Mouse (Mus musculus) adrenal gland, adult 8-10 months (tissue): ENCODE results near the gene Pecam1. TPM values are rescaled to one million over a fixed set of nuclear protein-coding genes. Genes with fewer than 3 reads are reported as not detected.
A peak's percentile ranks its signal among the peaks of the same experiment; 100 is the strongest.
"Not testable (repeated sequence)": the region's sequence is repeated elsewhere in the genome, so short reads cannot be mapped to it uniquely, and the experiment has no call there.

Experiments used
- DNase-seq: peaks from one replicate; pipeline ENCODE4 v3.0.0; 2022
- microRNA-seq, 2 experiments: library from miRNA; unstranded; fragments of <30 nt; microRNA quantifications; one replicate each; pipeline ENCODE4 v1.2.0; 2022
- total RNA-seq, 4 experiments: library from RNA; stranded (reverse); gene quantifications; 2 replicates each; pipeline ENCODE4 v1.2.4; 2022

Pecam1 gene
- total RNA-seq, 4 experiments from 2014 or later = 59.0 to 91.0 (median 69.9) TPM

GRCm38 (mm10) chr11:106622056-106622455, 128.4 kb downstream of the Pecam1 start:
- DNase-seq = no peak

DNA sequence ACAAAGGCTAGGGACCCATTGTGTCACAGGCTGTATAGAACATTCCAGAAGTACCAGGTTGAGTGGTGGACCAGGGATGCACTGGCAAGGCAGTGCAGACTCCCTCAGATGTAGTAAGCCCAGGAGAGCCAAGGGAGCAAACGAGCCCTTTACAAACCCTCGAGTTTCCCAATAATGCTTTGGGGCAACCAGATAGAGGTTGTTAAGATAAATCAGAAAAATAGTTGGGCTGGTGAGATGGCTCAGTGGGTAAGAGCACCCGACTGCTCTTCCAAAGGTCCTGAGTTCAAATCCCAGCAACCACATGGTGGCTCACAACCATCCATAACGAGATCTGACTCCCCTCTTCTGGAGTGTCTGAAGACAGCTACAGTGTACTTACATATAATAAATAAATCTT, 131.7 kb downstream of the Pecam1 start:
- not testable (repeated sequence) for DNase-seq

DNA sequence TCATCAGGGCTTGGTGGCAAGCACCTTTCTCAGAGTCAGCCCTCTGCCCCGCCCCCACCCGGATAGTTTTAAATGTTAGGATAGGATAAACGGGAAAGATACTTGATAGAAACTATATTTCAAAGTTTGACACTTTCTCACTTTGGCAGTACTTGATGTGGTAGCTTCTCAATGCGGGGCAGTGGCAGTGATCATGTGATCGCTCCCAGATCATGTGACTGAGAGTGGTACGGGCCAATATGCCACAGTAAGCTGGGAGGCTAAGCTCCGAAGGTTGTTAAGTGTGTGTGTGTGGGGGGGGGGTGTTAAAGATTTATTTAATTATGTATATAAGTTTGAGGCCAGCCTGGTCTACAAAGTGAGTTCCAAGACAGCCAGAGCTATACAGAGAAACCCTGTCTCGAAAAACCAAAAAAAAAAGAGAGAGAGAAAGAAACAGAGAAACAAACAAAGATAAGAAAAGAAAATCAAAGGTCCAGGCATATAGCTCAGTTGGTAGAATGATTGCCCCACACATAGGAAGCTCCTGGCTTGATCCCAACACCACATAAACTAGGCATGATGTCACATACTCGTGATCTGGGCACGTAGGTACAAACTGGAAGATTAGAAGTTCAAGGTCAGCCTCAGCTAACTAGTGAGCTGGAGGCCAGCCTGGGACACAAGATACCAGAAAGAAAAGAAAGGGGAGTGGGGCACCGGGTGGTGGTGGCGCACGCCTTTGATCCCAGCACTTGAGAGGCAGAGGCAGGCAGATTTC, 132.4 kb downstream of the Pecam1 start:
- no peak for DNase-seq

DNA sequence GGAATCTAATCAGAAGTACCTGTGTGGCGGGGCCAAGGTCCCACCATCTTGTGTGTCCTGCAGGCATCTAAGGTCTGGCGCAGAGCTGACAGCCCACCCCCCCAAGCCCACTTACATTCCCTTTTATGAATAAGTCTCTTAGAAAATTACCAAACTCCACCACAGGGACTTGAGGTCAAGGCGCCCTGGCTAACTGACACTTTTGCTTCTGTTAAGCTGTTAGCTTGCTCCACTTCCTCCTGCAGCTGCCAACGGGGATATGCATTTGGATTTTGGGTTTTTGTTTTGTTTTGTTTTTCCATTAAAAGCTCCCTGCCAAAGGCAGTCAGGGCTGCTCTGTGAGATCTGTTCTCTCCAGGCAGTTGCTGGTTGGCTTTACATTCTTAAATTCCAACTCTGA, 134.9 kb downstream of the Pecam1 start:
- DNase-seq = no peak

- no peak for DNase-seq
Observed at GRCm38 (mm10) chr11:106614339-106614645, 136.1 kb downstream of the Pecam1 start.

- DNase-seq = no peak
Observed at GRCm38 (mm10) chr11:106613638-106614338, 136.6 kb downstream of the Pecam1 start.

- peak; percentile 97 for DNase-seq
Observed at GRCm38 (mm10) chr11:106612961-106613637, 137.3 kb downstream of the Pecam1 start, which contains the start of gene Tex2. TSS of gene Tex2 (minus strand) at chr11:106613423.

GRCm38 (mm10) chr11:106612209-106612960, 138.0 kb downstream of the Pecam1 start:
- DNase-seq = peak; percentile 61

DNA sequence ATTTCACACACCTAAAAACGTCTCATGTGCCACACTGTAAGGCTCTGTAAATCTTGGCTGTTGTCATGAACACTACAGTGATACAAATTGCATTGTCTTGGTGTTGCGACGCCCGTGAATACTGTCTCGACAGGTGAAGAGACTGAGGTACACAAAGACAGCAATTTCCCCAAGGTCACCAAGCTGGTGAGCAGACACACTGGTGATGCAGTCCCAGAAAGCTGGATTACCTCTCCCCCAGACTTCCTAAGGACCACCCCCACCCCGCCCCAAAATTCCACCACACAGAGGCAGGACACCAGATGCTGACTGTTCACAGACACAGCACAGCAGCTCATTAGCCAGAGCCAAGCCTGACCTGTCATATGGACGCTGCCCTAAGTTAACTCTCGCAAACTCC, 140.7 kb downstream of the Pecam1 start:
- DNase-seq = no peak

DNA sequence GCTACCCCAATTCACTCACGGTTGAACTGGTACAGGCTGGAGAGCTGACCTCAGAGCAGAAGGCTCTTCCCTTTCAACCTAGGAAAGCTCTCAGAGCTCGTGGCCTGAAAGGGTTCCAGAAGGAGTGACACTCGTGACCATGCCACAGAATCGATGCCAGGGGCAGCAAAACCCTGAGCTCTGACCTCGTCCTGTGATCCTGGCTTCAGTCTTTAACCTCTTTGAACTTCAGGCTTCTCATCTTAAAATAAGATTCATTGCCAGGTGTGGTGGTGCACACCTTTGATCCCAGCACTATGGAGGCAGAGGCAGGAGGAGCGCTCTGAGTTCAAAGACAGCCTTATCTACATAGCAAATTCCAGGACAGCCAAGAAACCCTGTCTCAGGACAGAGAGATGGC, 143.1 kb downstream of the Pecam1 start:
- DNase-seq = no peak

DNA sequence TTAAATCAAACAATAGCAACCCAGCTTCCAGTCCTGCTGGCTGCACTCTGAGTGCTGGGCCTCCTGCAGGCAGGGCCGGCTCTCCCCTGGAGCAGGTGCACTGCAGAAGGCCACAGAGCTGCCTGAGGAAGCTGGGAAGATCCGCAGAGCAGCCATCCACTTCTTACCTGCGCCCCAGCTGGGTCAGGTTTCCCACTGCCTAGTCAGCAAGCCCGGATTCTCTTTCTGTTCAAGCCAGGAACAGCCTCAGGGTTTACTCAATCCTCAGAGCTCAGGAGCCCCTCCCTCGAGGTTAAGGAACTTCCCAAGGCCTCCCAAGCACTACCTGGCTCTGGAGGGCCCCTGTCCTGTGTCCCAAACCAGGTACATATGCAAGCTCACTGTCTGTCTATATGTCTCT, 144.4 kb downstream of the Pecam1 start:
- DNase-seq = no peak

Small RNAs within 50 kb of the gene (microRNA-seq; reads per million reads assigned to microRNA genes)
- gene Gm25994 (0 reads per million in 2 experiments), gene Mir3064 (8.2 to 10.6 reads per million in 2 experiments)

Other genes starting within 250 kb of the Pecam1 start
- 10 to 100 TPM; 48.2 to 56.8 (median 54.5) TPM for gene Tex2, start 137.2 kb downstream of the Pecam1 start, total RNA-seq
- gene Milr1, start 598 bp upstream of the Pecam1 start, total RNA-seq = 1 to 10 TPM; 1.6 to 4.6 (median 2.2) TPM
- 10 to 100 TPM in 1 of 4 experiments, 1 to 10 TPM in 3; 5.5 to 14.4 (median 7.9) TPM for gene Polg2, start 28.9 kb upstream of the Pecam1 start, total RNA-seq
- 1,000 to 10,000 TPM in 1 of 4 experiments, 100 to 1,000 TPM in 3; 854 to 1,069 (median 919) TPM for gene Ddx5, start 38.6 kb upstream of the Pecam1 start, total RNA-seq
- gene Cep95, start 38.6 kb upstream of the Pecam1 start, total RNA-seq = 10 to 100 TPM in 2 of 4 experiments, 1 to 10 TPM in 2; 8.5 to 14.8 (median 11.4) TPM
- 10 to 100 TPM; 27.3 to 39.8 (median 36.8) TPM for gene Smurf2, start 170.1 kb upstream of the Pecam1 start, total RNA-seq
- gene Kpna2, start 248.9 kb upstream of the Pecam1 start, total RNA-seq = 10 to 100 TPM; 20.7 to 37.7 (median 28.8) TPM